Mouse (Mus musculus) naive thymus-derived CD4-positive, alpha-beta T cell, adult 2 months (primary cell): ENCODE data around the gene Tyw1.

Experiments
- DNase-seq: peaks from one replicate; pipeline ENCODE4 v3.0.0-alpha.2; 2011; ENCODE audit warnings: low read depth

Tyw1 gene

GRCm38 (mm10) chr5:130255017-130255720, at the start of gene Tyw1, which contains the start of gene Sbds:
Tyw1 (plus strand) TSS chr5:130255619.
Sbds (minus strand) TSS chr5:130255530.
- peak; percentile 100 for DNase-seq

- DNase-seq = no peak
Measured at GRCm38 (mm10) chr5:130207299-130207698, 48.1 kb upstream of the Tyw1 start.

- no peak for DNase-seq
Measured at GRCm38 (mm10) chr5:130212956-130213355, 42.5 kb upstream of the Tyw1 start.

- no peak for DNase-seq
Measured at GRCm38 (mm10) chr5:130216781-130217180, 38.6 kb upstream of the Tyw1 start, which contains the start of gene Tmem248. Tmem248 (plus strand) TSS chr5:130217081.

- no peak for DNase-seq
Measured at GRCm38 (mm10) chr5:130217406-130217805, 38.0 kb upstream of the Tyw1 start.

- no peak for DNase-seq
Measured at GRCm38 (mm10) chr5:130218336-130218735, 37.1 kb upstream of the Tyw1 start.

- peak; percentile 17 for DNase-seq
Measured at GRCm38 (mm10) chr5:130221316-130221715, 34.1 kb upstream of the Tyw1 start.

GRCm38 (mm10) chr5:130221760-130222145, 33.7 kb upstream of the Tyw1 start:
- DNase-seq = no peak

- peak; percentile 93 for DNase-seq
Measured at GRCm38 (mm10) chr5:130222146-130223004, 33.0 kb upstream of the Tyw1 start.

- no peak for DNase-seq
Measured at GRCm38 (mm10) chr5:130226790-130227189, 28.6 kb upstream of the Tyw1 start.

- DNase-seq = no peak
Measured at GRCm38 (mm10) chr5:130228120-130228519, 27.3 kb upstream of the Tyw1 start.

GRCm38 (mm10) chr5:130236302-130236701, 19.1 kb upstream of the Tyw1 start:
- no peak for DNase-seq

- no peak for DNase-seq
Measured at GRCm38 (mm10) chr5:130239236-130239635, 16.2 kb upstream of the Tyw1 start.

GRCm38 (mm10) chr5:130239856-130240255, 15.6 kb upstream of the Tyw1 start:
- DNase-seq = no peak

- DNase-seq = no peak
Measured at GRCm38 (mm10) chr5:130241426-130241825, 14.0 kb upstream of the Tyw1 start.

GRCm38 (mm10) chr5:130247823-130248222, 7.6 kb upstream of the Tyw1 start:
- no peak for DNase-seq

- peak; percentile 47 for DNase-seq
Measured at GRCm38 (mm10) chr5:130254164-130255016, 1.0 kb upstream of the Tyw1 start.

- peak; percentile 46 for DNase-seq
Measured at GRCm38 (mm10) chr5:130255799-130256525, 543 bp downstream of the Tyw1 start.

- DNase-seq = peak; percentile 96
Measured at GRCm38 (mm10) chr5:130256678-130257271, 1.4 kb downstream of the Tyw1 start.

- no peak for DNase-seq
Measured at GRCm38 (mm10) chr5:130257303-130257702, 1.9 kb downstream of the Tyw1 start.

- DNase-seq = no peak
Measured at GRCm38 (mm10) chr5:130263454-130263853, 8.0 kb downstream of the Tyw1 start.
